Mouse (Mus musculus): Measurements from ENCODE around the gene Atl3.

The Atl3 gene

GRCm38 (mm10) chr19:7493352-7494186, at the start of gene Atl3:
Gene Atl3, plus strand, starts transcription at chr19:7494040.
- in situ Hi-C loops (cut with MboI, MseI) = loop anchor here (10.0 to 25.0 kb wide), 2 partner anchors 1219 to 1491 kb away; partner anchors contain the start of genes Ahnak (in 1 of the 2) and Slc3a2 (in 1 of the 2)

GRCm38 (mm10) chr19:7445105-7445504, 48.7 kb upstream of the Atl3 start:
- in situ Hi-C loops (cut with MboI, MseI) = loop anchor here (10.0 kb wide), 2 partner anchors 60 to 160 kb away; partner anchors contain the start of genes Lgals12 (in 1 of the 2) and Spindoc (in 1 of the 2)

GRCm38 (mm10) chr19:7445596-7445995, 48.2 kb upstream of the Atl3 start:
- in situ Hi-C loops (cut with MboI, MseI) = loop anchor here (10.0 kb wide), 2 partner anchors 61 to 159 kb away; partner anchors contain the start of genes Lgals12 (in 1 of the 2) and Spindoc (in 1 of the 2)

- in situ Hi-C loops (cut with MboI, MseI) = no loop called here
These were observed 37.0 kb upstream of the Atl3 start for GRCm38 (mm10) chr19:7456803-7457202.

GRCm38 (mm10) chr19:7458901-7459300, 34.9 kb upstream of the Atl3 start:
- in situ Hi-C loops (cut with MboI, MseI) = no loop called here

- in situ Hi-C loops (cut with MboI, MseI) = no loop called here
These were observed 34.5 kb upstream of the Atl3 start for GRCm38 (mm10) chr19:7459370-7459769.

GRCm38 (mm10) chr19:7467915-7468314, 25.9 kb upstream of the Atl3 start:
- in situ Hi-C loops (cut with MboI, MseI) = no loop called here

- in situ Hi-C loops (cut with MboI, MseI) = no loop called here
These were observed 23.2 kb upstream of the Atl3 start for GRCm38 (mm10) chr19:7470643-7471042.

GRCm38 (mm10) chr19:7479751-7480248, 14.0 kb upstream of the Atl3 start:
- in situ Hi-C loops (cut with MboI, MseI) = loop anchor here (10.0 to 25.0 kb wide), 3 partner anchors 1233 to 1325 kb away; partner anchors contain the start of genes Slc3a2 (in 1 of the 2) and Zbtb3 (in 1 of the 2)

GRCm38 (mm10) chr19:7481541-7482265, 12.1 kb upstream of the Atl3 start:
- in situ Hi-C loops (cut with MboI, MseI) = loop anchor here (10.0 to 25.0 kb wide), 3 partner anchors 1231 to 1323 kb away; partner anchors contain the start of genes Slc3a2 (in 1 of the 2) and Zbtb3 (in 1 of the 2)

GRCm38 (mm10) chr19:7482266-7482598, 11.6 kb upstream of the Atl3 start:
- in situ Hi-C loops (cut with MboI, MseI) = loop anchor here (10.0 to 25.0 kb wide), 3 partner anchors 1230 to 1323 kb away; partner anchors contain the start of genes Slc3a2 (in 1 of the 2) and Zbtb3 (in 1 of the 2)

- in situ Hi-C loops (cut with MboI, MseI) = loop anchor here (10.0 to 25.0 kb wide), 3 partner anchors 1229 to 1322 kb away; partner anchors contain the start of genes Slc3a2 (in 1 of the 2) and Zbtb3 (in 1 of the 2)
These were observed 11.0 kb upstream of the Atl3 start, which contains the start of gene Rtn3 for GRCm38 (mm10) chr19:7482599-7483511. Gene Rtn3, minus strand, starts transcription at chr19:7483281.

- in situ Hi-C loops (cut with MboI, MseI) = loop anchor here (10.0 to 25.0 kb wide), 3 partner anchors 1229 to 1321 kb away; partner anchors contain the start of genes Slc3a2 (in 1 of the 2) and Zbtb3 (in 1 of the 2)
These were observed 10.3 kb upstream of the Atl3 start for GRCm38 (mm10) chr19:7483512-7483882.

- in situ Hi-C loops (cut with MboI, MseI) = loop anchor here (10.0 to 25.0 kb wide), 3 partner anchors 1228 to 1321 kb away; partner anchors contain the start of genes Slc3a2 (in 1 of the 2) and Zbtb3 (in 1 of the 2)
These were observed 9.8 kb upstream of the Atl3 start for GRCm38 (mm10) chr19:7484076-7484475.

- in situ Hi-C loops (cut with MboI, MseI) = loop anchor here (10.0 to 25.0 kb wide), 3 partner anchors 1225 to 1317 kb away; partner anchors contain the start of genes Slc3a2 (in 1 of the 2) and Zbtb3 (in 1 of the 2)
These were observed 6.2 kb upstream of the Atl3 start for GRCm38 (mm10) chr19:7487680-7488079.

- in situ Hi-C loops (cut with MboI, MseI) = loop anchor here (10.0 to 25.0 kb wide), 2 partner anchors 1220 to 1493 kb away; partner anchors contain the start of genes Ahnak (in 1 of the 2) and Slc3a2 (in 1 of the 2)
These were observed 1.9 kb upstream of the Atl3 start for GRCm38 (mm10) chr19:7491960-7492359.

- in situ Hi-C loops (cut with MboI, MseI) = loop anchor here (10.0 to 25.0 kb wide), 2 partner anchors 1220 to 1492 kb away; partner anchors contain the start of genes Ahnak (in 1 of the 2) and Slc3a2 (in 1 of the 2)
These were observed 1.2 kb upstream of the Atl3 start for GRCm38 (mm10) chr19:7492682-7493081.

GRCm38 (mm10) chr19:7494187-7495015, 561 bp downstream of the Atl3 start:
- in situ Hi-C loops (cut with MboI, MseI) = loop anchor here (10.0 to 25.0 kb wide), 2 partner anchors 1218 to 1490 kb away; partner anchors contain the start of genes Ahnak (in 1 of the 2) and Slc3a2 (in 1 of the 2)
